Mouse (Mus musculus): ENCODE data around the gene Xpr1. TPM values are rescaled to one million over a fixed set of nuclear protein-coding genes. Genes with fewer than 3 reads are reported as not detected.

Xpr1 gene
- polyA plus RNA-seq, 1 experiment from 2014 or later: 57.4 TPM

DNA sequence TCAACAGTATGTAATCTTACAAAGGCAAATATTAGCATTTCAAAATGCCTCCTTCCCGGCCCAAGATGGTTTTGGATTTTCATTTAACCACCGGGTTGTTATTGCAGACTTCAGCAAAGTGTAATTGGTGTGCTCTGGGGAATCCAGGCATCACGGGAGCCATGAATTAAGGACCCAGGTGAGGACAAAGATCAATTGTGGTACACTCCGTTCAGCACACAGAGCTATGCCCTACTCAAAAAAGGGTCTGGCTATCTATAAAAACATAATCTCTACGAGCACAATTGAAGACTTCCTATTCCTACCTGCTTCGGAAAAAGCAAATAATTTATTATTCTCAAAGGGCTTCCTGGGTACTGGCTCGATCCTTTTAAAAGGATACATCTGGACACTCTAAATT is 22.3 kb upstream of the Xpr1 start:
- no peaks in the 10 kb centered on the region for H3K36me3 ChIP-seq (ENCODE audit: control insufficient read depth, insufficient read depth, low read length)
- no peak for ATAC-seq
- no peak overlapping the region for H3K27ac ChIP-seq (ENCODE audit: low read length)
- peaks cover 13% of the 10 kb centered on the region for H3K4me1 ChIP-seq (ENCODE audit: control insufficient read depth, insufficient read depth, low read length)
- H3K27me3 ChIP-seq (ENCODE audit: control insufficient read depth, insufficient read depth, low read depth, low read length): no peaks in the 10 kb centered on the region
- H3K9ac ChIP-seq (ENCODE audit: low read depth, low read length): no peak overlapping the region
- WGBS: 27% methylated on average over 7 of the region's 7 CpGs
- H3K9me3 ChIP-seq (replicated peaks; ENCODE audit: control insufficient read depth, low read length, poor library complexity, severe bottlenecking): no peaks in the 10 kb centered on the region
- H3K4me3 ChIP-seq (ENCODE audit: low read depth, low read length): no peak overlapping the region
- no peak overlapping the region for H3K4me2 ChIP-seq (ENCODE audit: low read length)

DNA sequence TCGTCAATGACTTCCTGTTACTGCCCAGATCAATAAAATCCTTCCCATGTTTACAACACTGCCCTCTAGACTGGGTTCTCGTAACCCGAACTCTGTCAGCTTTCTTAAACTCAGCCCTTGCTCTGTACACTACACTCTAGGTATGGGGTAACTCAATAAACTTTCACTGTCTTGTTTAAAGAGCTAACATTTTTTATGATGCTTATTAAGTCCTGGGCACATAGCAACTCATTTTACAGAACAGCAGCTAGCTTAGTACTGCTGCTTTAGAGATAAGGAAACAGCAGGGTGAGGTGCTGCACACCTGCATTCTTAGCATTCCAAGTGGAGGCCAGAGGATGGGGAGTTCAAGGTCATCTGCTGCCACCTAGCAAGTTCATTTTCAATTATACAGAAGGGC is 21.3 kb upstream of the Xpr1 start:
- H3K4me1 ChIP-seq (ENCODE audit: control insufficient read depth, insufficient read depth, low read length): peaks cover 13% of the 10 kb centered on the region
- no peaks in the 10 kb centered on the region for H3K27me3 ChIP-seq (ENCODE audit: control insufficient read depth, insufficient read depth, low read depth, low read length)
- H3K9me3 ChIP-seq (replicated peaks; ENCODE audit: control insufficient read depth, low read length, poor library complexity, severe bottlenecking): no peaks in the 10 kb centered on the region
- no peak for ATAC-seq
- no peaks in the 10 kb centered on the region for H3K36me3 ChIP-seq (ENCODE audit: control insufficient read depth, insufficient read depth, low read length)
- H3K4me2 ChIP-seq (ENCODE audit: low read length): no peak overlapping the region
- H3K4me3 ChIP-seq (ENCODE audit: low read depth, low read length): no peak overlapping the region
- WGBS: 68% methylated on average over 3 of the region's 3 CpGs
- no peak overlapping the region for H3K27ac ChIP-seq (ENCODE audit: low read length)
- no peak overlapping the region for H3K9ac ChIP-seq (ENCODE audit: low read depth, low read length)

DNA sequence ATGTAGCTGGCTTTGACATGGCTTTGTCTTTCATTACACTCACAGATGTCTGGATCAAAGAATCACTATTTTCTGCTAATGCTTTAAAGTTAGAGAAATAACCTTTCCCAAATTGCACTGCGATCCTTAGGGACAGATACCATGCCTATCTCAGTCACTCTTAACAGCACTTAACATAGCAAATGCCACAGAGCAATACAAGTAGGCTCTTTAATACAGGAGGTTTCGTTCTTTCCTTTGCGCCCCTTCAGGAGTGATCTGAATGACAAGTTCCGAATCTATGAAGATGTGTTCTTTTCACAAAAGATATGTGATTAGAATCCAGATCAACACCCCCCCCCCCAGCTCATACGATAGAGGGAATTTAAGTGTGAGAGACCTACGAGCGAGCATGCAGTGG is 12.1 kb upstream of the Xpr1 start:
- ATAC-seq: no peak
- no peaks in the 10 kb centered on the region for H3K36me3 ChIP-seq (ENCODE audit: control insufficient read depth, insufficient read depth, low read length)
- WGBS: 68% methylated on average over 7 of the region's 7 CpGs

DNA sequence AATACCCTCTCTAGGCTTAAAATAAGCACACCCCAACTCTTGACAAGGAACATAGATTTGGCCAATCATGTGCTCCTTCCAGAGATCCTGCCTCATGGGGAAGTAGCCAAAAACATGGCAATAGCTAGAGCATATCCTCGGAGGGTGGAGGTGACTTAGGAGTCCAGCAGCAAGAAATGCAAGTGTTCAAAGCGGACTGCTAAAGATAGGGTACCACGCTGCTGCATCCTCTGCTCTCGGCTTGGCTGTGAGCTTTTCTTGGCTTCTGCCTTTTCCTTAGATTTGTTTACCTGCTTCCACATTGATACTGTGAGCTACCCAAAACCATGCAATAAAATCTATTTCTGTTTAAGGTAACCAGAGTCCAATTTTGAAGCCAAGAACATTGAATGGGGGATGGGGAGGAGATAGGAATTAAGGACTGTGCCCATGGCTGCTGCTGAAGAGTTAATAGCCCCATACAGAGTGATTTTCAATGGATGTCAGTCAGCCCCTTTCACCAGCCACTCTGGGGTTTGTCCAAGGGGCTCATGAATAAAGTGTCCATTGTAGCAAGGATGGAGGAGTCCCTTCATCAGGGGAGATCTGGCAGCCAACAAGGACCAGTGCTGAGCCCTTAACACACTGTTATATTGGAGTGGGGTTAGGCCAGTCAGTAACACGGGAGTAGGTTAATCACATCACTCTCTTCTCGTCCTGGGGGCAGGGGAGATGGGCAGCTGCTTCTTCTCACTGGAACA is 10.1 kb upstream of the Xpr1 start:
- Histone ChIP-seq H3K36me3 (ENCODE audit: control insufficient read depth, insufficient read depth, low read length) (no peaks in the 10 kb centered on the region), H3K4me3 (ENCODE audit: low read depth, low read length) (no peak overlapping the region), H3K27me3 (ENCODE audit: control insufficient read depth, insufficient read depth, low read depth, low read length) (no peaks in the 10 kb centered on the region), H3K4me2 (ENCODE audit: low read length) (no peak overlapping the region), H3K4me1 (ENCODE audit: control insufficient read depth, insufficient read depth, low read length) (no peaks in the 10 kb centered on the region), H3K9ac (ENCODE audit: low read depth, low read length) (no peak overlapping the region), H3K27ac (ENCODE audit: low read length) (no peak overlapping the region), H3K9me3 (replicated peaks; ENCODE audit: control insufficient read depth, low read length, poor library complexity, severe bottlenecking) (no peaks in the 10 kb centered on the region)
- peak; percentile 86 for ATAC-seq
- 31% methylated on average over 6 of the region's 6 CpGs for WGBS

More for the DNA sequence above, 12.1 kb upstream of the Xpr1 start:
- Histone ChIP-seq H3K4me3 (ENCODE audit: low read depth, low read length) (no peak overlapping the region), H3K9ac (ENCODE audit: low read depth, low read length) (no peak overlapping the region), H3K9me3 (replicated peaks; ENCODE audit: control insufficient read depth, low read length, poor library complexity, severe bottlenecking) (no peaks in the 10 kb centered on the region), H3K4me2 (ENCODE audit: low read length) (no peak overlapping the region), H3K4me1 (ENCODE audit: control insufficient read depth, insufficient read depth, low read length) (no peaks in the 10 kb centered on the region), H3K27ac (ENCODE audit: low read length) (peak overlapping the region; percentile 36; the same call in 1 of the 2 replicates), H3K27me3 (ENCODE audit: control insufficient read depth, insufficient read depth, low read depth, low read length) (no peaks in the 10 kb centered on the region)

DNA sequence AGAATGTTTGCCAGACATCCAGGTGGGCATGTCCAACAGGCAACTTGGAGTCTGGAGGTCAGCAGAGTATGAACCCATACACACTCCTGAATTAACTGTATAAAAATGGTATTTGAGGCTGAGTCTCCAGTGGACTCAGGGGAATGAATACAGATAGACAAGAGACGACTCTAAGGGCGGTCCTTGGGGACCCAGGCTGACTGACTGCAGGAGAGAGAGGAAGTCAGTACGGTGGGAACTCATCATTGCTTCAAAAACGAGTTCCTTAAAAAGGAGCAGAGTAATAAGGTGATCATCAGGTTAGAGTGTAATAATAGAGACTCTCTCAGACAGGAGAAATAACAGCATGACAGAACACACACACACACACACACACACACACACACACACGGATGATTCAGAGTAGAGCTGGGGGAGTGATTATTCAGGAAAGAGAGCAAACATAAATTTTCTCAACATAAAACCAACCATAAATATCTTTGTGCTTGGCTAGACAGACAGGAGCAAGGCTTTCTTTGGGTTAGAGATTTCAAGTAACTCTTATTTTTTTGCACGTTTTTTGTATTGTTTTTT is 8.6 kb upstream of the Xpr1 start:
- Histone ChIP-seq H3K4me1 (ENCODE audit: control insufficient read depth, insufficient read depth, low read length) (no peaks in the 10 kb centered on the region), H3K9ac (ENCODE audit: low read depth, low read length) (no peak overlapping the region), H3K9me3 (replicated peaks; ENCODE audit: control insufficient read depth, low read length, poor library complexity, severe bottlenecking) (no peaks in the 10 kb centered on the region), H3K4me2 (ENCODE audit: low read length) (no peak overlapping the region), H3K36me3 (ENCODE audit: control insufficient read depth, insufficient read depth, low read length) (no peaks in the 10 kb centered on the region), H3K4me3 (ENCODE audit: low read depth, low read length) (no peak overlapping the region), H3K27me3 (ENCODE audit: control insufficient read depth, insufficient read depth, low read depth, low read length) (no peaks in the 10 kb centered on the region), H3K27ac (ENCODE audit: low read length) (no peak overlapping the region)
- no peak for ATAC-seq
- 45% methylated on average over 6 of the region's 6 CpGs for WGBS

DNA sequence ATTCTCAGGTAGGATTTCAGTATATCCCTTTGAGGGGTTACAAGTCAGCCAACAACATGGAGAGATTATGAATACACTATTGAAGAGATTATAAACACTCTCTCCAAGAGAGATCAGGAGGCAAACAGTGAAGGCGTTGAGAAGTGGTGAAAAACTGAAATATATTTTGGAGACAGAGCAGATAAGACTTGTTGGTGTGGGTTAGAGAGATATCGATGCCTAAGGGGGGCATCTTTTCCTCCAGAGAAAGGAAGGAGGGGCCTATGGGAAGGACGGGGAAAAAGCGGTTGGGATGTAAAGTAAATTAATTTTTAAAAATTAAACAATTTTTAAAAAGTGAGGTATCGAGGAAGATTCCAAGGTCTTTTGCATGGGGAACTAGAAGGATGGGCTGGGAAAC is 8.1 kb upstream of the Xpr1 start:
- 88% methylated on average over 5 of the region's 5 CpGs for WGBS
- no peaks in the 10 kb centered on the region for H3K36me3 ChIP-seq (ENCODE audit: control insufficient read depth, insufficient read depth, low read length)
- no peaks in the 10 kb centered on the region for H3K9me3 ChIP-seq (replicated peaks; ENCODE audit: control insufficient read depth, low read length, poor library complexity, severe bottlenecking)
- no peaks in the 10 kb centered on the region for H3K27me3 ChIP-seq (ENCODE audit: control insufficient read depth, insufficient read depth, low read depth, low read length)
- no peak overlapping the region for H3K4me2 ChIP-seq (ENCODE audit: low read length)
- no peak overlapping the region for H3K4me3 ChIP-seq (ENCODE audit: low read depth, low read length)
- no peak for ATAC-seq
- H3K4me1 ChIP-seq (ENCODE audit: control insufficient read depth, insufficient read depth, low read length): no peaks in the 10 kb centered on the region
- H3K27ac ChIP-seq (ENCODE audit: low read length): no peak overlapping the region
- no peak overlapping the region for H3K9ac ChIP-seq (ENCODE audit: low read depth, low read length)

DNA sequence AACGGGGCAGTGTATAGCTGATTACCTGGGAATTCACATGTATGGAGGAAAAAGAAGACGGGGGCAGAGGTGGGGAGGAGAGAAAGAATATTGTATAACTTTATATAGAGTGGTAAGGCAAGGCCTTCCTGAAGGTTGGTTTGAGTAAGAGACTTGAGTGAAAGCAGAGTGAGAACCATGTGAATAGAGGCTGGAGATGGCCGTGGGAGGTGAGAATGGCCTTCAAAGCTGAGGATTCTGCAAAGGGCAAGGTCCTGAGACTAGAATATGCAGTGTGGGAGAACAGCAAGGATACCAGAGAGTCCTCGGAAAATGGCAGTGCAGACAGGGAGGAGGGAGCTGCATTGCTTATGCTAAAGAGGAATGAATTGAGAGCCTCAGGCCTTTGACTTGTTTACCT is 6.6 kb upstream of the Xpr1 start:
- ATAC-seq: no peak
- Histone ChIP-seq H3K9ac (ENCODE audit: low read depth, low read length) (no peak overlapping the region), H3K27me3 (ENCODE audit: control insufficient read depth, insufficient read depth, low read depth, low read length) (no peaks in the 10 kb centered on the region), H3K9me3 (replicated peaks; ENCODE audit: control insufficient read depth, low read length, poor library complexity, severe bottlenecking) (no peaks in the 10 kb centered on the region), H3K4me2 (ENCODE audit: low read length) (no peak overlapping the region), H3K4me1 (ENCODE audit: control insufficient read depth, insufficient read depth, low read length) (no peaks in the 10 kb centered on the region), H3K36me3 (ENCODE audit: control insufficient read depth, insufficient read depth, low read length) (no peaks in the 10 kb centered on the region), H3K27ac (ENCODE audit: low read length) (no peak overlapping the region), H3K4me3 (ENCODE audit: low read depth, low read length) (no peak overlapping the region)
- 80% methylated on average over 4 of the region's 4 CpGs for WGBS

DNA sequence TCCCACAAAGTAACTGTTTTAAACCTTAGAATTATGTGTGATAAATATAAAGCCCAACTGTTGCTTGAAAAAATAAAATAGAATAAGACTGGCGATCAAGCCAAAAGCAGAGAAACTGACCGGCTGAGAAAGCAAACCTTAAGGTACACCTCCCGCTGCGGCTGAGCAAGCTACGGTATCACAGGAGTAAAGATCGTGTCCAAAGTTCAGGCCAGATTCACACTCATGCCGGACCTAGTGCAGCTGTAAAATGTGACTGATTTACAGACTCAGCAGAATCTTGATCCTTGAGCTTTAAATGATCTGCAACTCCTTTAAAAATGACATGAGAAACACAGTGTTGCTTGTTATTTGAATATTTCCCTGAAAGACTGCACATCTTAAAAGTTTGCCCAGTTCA is 4.8 kb upstream of the Xpr1 start:
- no peaks in the 10 kb centered on the region for H3K27me3 ChIP-seq (ENCODE audit: control insufficient read depth, insufficient read depth, low read depth, low read length)
- H3K4me1 ChIP-seq (ENCODE audit: control insufficient read depth, insufficient read depth, low read length): no peaks in the 10 kb centered on the region
- no peak overlapping the region for H3K9ac ChIP-seq (ENCODE audit: low read depth, low read length)
- no peak overlapping the region for H3K27ac ChIP-seq (ENCODE audit: low read length)
- H3K36me3 ChIP-seq (ENCODE audit: control insufficient read depth, insufficient read depth, low read length): no peaks in the 10 kb centered on the region
- no peak overlapping the region for H3K4me3 ChIP-seq (ENCODE audit: low read depth, low read length)
- no peak for ATAC-seq
- 95% methylated on average over 7 of the region's 7 CpGs for WGBS
- no peaks in the 10 kb centered on the region for H3K9me3 ChIP-seq (replicated peaks; ENCODE audit: control insufficient read depth, low read length, poor library complexity, severe bottlenecking)
- H3K4me2 ChIP-seq (ENCODE audit: low read length): no peak overlapping the region

DNA sequence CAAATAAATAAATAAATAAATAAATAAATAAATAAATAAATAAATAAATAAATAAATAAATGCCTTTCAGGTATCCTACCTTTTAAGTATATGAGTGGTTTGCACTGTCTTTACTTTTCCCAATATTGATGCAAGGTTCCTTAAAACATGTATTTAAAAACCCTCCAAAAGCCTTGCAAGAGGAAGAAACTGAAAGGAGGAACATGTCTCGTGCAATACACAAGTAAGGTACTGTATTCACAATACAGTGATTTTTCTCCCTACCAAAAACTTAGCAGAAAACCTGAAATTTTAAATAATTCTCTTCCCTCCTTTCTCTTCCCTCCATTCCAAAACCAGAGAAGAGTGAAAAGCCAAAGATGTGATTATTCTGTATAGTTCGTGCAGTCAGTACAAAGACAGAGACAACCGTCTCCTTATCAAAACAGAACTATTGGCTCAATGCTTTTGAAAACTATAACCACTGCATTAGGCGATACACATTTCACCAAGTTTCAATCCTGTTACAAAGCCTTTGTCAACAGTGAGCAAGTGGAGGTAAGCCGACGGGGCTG is 991 bp downstream of the Xpr1 start:
- Histone ChIP-seq H3K9me3 (replicated peaks; ENCODE audit: control insufficient read depth, low read length, poor library complexity, severe bottlenecking) (no peaks in the 10 kb centered on the region), H3K36me3 (ENCODE audit: control insufficient read depth, insufficient read depth, low read length) (no peaks in the 10 kb centered on the region), H3K27me3 (ENCODE audit: control insufficient read depth, insufficient read depth, low read depth, low read length) (no peaks in the 10 kb centered on the region), H3K4me3 (ENCODE audit: low read depth, low read length) (peak overlapping the region; percentile 96), H3K4me1 (ENCODE audit: control insufficient read depth, insufficient read depth, low read length) (peaks cover 12% of the 10 kb centered on the region), H3K27ac (ENCODE audit: low read length) (peak overlapping the region; percentile 96), H3K4me2 (ENCODE audit: low read length) (peak overlapping the region; percentile 71), H3K9ac (ENCODE audit: low read depth, low read length) (peak overlapping the region; percentile 94)
- WGBS: 1% methylated on average over 6 of the region's 6 CpGs
- no peak for ATAC-seq

Data from midbrain, embryonic 16.5 days (tissue).